Mouse (Mus musculus) small intestine, adult 2 months (tissue): ENCODE data around the gene Prg2.

ENCODE experiments used
- CTCF ChIP-seq: fragments of 200-500 bp; IDR thresholded peaks from 2 replicates; pipeline ENCODE4 v1.5.1; 2012; ENCODE audit warnings: low read depth, mild to moderate bottlenecking, control low read depth, inconsistent platforms, low read length, moderate library complexity, mixed read lengths; ENCODE audit not compliant: insufficient replicate concordance, insufficient read length; ENCODE audit errors: extremely low read depth
- POLR2A ChIP-seq: fragments of 200-500 bp; IDR thresholded peaks from 2 replicates; pipeline ENCODE4 v1.6.1; 2012; ENCODE audit warnings: low read depth, mild to moderate bottlenecking, control low read depth, inconsistent platforms, low read length, moderate library complexity

DNA sequence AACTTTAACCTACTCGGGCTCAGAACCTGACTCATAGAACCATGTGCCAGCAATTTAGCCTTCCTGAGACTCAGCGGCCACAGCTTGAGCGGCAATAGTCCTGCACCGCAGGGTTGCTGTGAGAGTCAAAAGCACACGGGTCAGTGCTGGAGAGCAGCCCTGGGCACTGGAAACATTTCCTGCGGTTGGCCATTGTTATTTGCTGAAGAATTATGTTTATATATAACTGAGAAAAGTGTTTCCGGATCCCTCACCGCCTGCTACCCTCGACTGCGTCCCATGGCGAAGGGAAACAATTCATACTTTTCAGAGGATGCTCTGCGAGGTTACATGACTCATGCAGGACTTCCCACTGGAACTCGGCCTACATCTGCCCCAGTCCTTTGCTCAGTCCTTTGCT is 21.2 kb downstream of the Prg2 start:
- TF ChIP-seq CTCF (no peak), POLR2A (no peak)
